Mouse (Mus musculus) macrophage (primary cell): ENCODE data around the gene Gm1043. TPM values are rescaled to one million over a fixed set of nuclear protein-coding genes. Genes with fewer than 3 reads are reported as not detected.

Source experiments
- H3K27ac ChIP-seq: fragments of 350-480 bp; formaldehyde crosslinking; 2 replicates; pipeline ENCODE4 v1.9.0; 2021
- H3K36me3 ChIP-seq: fragments of 350-480 bp; formaldehyde crosslinking; 2 replicates; pipeline ENCODE4 v1.9.0; 2021; ENCODE audit errors: inconsistent target
- H3K4me3 ChIP-seq: fragments of 350-480 bp; formaldehyde crosslinking; 2 replicates; pipeline ENCODE4 v1.9.0; 2021; ENCODE audit errors: inconsistent target
- H3K79me2 ChIP-seq: fragments of 350-480 bp; formaldehyde crosslinking; 2 replicates; pipeline ENCODE4 v1.9.0; 2021; ENCODE audit errors: inconsistent target
- WGBS: methylation state at CpG from one replicate; pipeline ENCODE4 v1.1.7; 2026; ENCODE audit warnings: inconsistent platforms; ENCODE audit not compliant: missing documents; 5-methylcytosine and 5-hydroxymethylcytosine counted together
- polyA plus RNA-seq: library from polyadenylated mRNA; stranded (reverse); fragments of 250-400 nt; gene quantifications from 3 replicates; pipeline ENCODE4 v1.2.4, GENCODE M21; 2018; ENCODE audit warnings: inconsistent platforms

The Gm1043 gene
- polyA plus RNA-seq, 1 experiment from 2014 or later, result not detected

DNA sequence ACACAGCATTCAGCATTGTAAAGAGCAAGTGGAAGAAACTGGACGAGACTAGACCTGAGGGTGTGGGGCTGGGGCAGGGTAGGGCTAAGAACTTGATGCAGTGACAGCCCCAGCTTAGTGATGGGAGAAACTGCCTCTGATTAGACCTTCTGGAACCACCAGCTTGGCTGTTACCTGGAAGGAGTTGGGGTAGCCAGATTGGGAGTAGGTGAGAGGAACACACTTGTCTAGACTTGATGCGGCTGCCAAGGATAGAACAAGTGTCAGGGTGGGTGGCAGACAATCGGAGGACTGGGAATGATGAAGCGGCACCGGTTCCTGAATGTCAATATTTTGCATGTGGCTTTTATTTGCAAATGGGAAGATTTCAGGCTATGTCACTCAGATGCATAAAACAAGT, 135.4 kb downstream of the Gm1043 start:
- Histone ChIP-seq H3K27ac (no peak overlapping the region), H3K36me3 (no peaks in the 10 kb centered on the region)

GRCm38 (mm10) chr5:37221563-37221962, 136.4 kb downstream of the Gm1043 start:
- no peaks in the 10 kb centered on the region for H3K79me2 ChIP-seq
- 68% methylated on average over 6 of the region's 6 CpGs for WGBS

More for the DNA sequence above, 135.4 kb downstream of the Gm1043 start:
- Histone ChIP-seq H3K4me3 (no peak overlapping the region), H3K79me2 (no peaks in the 10 kb centered on the region)
- WGBS, result 85% methylated on average over 5 of the region's 5 CpGs

DNA sequence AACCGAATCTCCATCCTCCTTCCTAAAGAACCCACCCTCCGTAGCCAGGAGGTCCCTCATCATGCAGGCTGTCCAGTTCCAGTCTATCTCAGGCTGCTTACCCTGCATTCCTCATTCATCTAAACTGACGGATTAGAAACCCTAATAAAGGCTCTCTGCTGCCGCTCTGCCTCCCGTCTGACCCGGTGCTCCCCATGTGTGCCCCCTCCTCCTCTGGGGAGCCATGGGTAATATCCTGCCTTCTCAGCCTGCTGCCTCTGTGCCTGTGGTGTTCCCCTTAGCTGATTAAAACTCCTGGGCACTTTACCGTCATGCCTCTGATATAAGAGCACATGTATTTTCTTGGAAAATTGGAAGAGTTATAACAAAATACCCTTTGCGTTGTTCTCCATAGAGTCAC, 137.1 kb downstream of the Gm1043 start:
- no peak overlapping the region for H3K27ac ChIP-seq
- H3K4me3 ChIP-seq, result no peak overlapping the region
- WGBS, result 85% methylated on average over 8 of the region's 8 CpGs
- H3K79me2 ChIP-seq, result no peaks in the 10 kb centered on the region
- no peaks in the 10 kb centered on the region for H3K36me3 ChIP-seq

More at GRCm38 (mm10) chr5:37221563-37221962, 136.4 kb downstream of the Gm1043 start:
- no peak overlapping the region for H3K4me3 ChIP-seq
- no peak overlapping the region for H3K27ac ChIP-seq
- H3K36me3 ChIP-seq, result no peaks in the 10 kb centered on the region

DNA sequence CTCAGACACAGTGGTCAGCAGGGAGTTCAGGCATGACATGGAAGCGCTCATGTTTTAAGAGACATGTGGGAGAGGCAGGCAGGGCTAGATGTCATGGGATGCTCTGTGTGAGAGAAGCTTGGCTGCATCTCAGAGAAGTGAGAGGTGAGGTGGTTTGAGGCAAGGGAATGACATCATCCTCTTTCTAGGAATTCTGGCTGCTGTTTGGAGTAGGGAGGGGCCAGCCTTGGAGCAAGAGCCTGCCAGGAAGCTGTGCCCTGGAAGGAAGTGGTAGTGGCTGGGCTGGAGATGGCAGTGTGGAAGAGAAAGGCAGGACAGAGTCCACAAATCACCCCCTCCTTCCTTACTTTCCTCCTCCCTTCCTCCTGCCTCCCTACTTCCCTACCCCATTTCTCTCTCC, 140.5 kb downstream of the Gm1043 start:
- Histone ChIP-seq H3K79me2 (no peaks in the 10 kb centered on the region), H3K4me3 (no peak overlapping the region), H3K27ac (no peak overlapping the region), H3K36me3 (no peaks in the 10 kb centered on the region)
- WGBS, result 86% methylated on average over 1 of the region's 1 CpGs

DNA sequence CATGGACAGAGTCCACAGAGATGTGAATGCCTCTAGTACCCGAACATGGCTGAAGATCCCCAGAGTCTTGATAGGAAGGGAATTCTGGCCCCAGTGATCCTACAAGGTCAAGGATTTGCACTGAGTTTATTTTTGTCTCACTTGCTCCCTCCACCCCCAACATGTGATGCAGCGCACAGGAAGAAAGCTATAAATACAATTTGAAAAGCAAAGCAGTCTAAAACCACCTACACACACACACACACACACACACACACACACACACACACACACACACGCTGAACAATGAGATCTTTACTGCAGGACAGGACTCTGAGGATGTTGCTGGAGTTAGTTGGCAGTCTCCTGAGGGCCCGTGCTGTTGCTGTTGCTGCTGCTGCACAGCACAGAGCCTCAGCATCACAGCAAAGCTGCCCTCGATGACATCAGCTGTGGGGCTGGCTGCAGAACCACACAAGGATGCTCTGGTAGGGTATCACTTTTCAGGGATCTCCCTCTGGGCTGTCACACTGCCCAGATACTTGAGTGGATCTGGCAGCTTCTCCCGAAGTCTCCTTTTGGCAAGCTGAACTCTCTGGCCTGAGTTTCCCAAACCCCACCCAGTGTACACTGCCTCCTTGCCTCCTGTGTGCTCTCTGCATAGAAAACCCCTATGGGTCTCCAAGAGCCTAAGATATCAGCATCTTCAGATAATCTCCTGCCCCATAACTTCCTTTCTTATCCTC, 142.9 kb downstream of the Gm1043 start:
- no peaks in the 10 kb centered on the region for H3K36me3 ChIP-seq
- 48% methylated on average over 6 of the region's 6 CpGs for WGBS

GRCm38 (mm10) chr5:37228894-37229293, 143.7 kb downstream of the Gm1043 start:
- 76% methylated on average over 7 of the region's 7 CpGs for whole genome bisulfite sequencing
- Histone ChIP-seq H3K36me3 (no peaks in the 10 kb centered on the region), H3K79me2 (no peaks in the 10 kb centered on the region), H3K4me3 (no peak overlapping the region), H3K27ac (no peak overlapping the region)

More for the DNA sequence above, 142.9 kb downstream of the Gm1043 start:
- no peak overlapping the region for H3K27ac ChIP-seq
- no peak overlapping the region for H3K4me3 ChIP-seq
- H3K79me2 ChIP-seq, result no peaks in the 10 kb centered on the region

DNA sequence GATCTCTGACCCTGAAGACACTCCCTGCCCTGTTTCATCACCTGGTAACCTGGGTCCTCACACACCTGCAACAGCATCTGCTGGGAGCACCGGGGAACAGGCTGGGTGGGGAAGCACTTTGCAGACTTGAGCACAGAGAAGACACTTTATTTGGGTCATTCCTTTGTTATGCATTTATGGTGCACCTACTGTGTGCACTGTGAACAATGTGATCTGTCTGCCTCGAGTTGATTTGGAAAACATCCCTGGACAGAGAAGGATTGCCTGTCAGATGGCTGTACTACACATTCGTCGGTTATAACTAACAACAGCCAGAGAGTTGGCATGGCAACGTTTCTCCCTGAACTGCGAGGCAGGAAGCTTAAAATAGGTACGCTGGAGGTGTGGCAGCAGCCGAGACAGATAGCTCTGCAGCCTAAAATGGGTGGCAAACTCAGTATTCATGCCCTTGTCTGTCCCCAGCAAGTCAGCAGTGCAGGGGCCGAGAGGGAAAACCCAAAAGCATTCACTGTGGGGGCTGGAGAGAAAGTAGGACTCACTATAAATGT, 147.9 kb downstream of the Gm1043 start:
- no peaks in the 10 kb centered on the region for H3K79me2 ChIP-seq
- H3K4me3 ChIP-seq, result no peak overlapping the region
- no peaks in the 10 kb centered on the region for H3K36me3 ChIP-seq
- no peak overlapping the region for H3K27ac ChIP-seq
- 36% methylated on average over 9 of the region's 9 CpGs for WGBS

DNA sequence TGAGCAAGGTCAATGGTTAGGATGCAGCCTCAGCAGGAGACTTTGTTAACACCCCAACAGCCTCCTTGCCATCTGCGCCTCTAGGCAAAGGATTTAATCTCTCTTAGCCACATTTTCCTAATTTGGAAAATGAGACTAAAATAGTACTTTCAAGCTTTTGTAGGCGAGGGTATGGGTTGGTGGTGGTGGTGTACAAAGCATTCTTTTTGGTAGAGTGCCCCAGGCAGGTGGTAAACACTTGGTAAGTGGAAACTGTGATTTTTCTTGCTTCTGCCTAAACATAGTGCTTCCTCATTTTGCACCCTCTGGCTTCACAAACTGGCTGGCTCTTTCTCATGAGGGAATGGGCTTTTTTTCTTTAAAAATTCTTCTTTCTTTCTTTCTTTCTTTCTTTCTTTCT, 153.5 kb downstream of the Gm1043 start:
- Histone ChIP-seq H3K4me3 (no peak overlapping the region), H3K79me2 (no peaks in the 10 kb centered on the region), H3K27ac (no peak overlapping the region), H3K36me3 (no peaks in the 10 kb centered on the region)
- 38% methylated on average over 2 of the region's 2 CpGs for WGBS

- Histone ChIP-seq H3K4me3 (no peak overlapping the region), H3K36me3 (no peaks in the 10 kb centered on the region), H3K27ac (no peak overlapping the region), H3K79me2 (no peaks in the 10 kb centered on the region)
- 10% methylated on average over 5 of the region's 5 CpGs for WGBS
Measured at GRCm38 (mm10) chr5:37240550-37240949, 155.4 kb downstream of the Gm1043 start.

GRCm38 (mm10) chr5:37241224-37241623, 156.1 kb downstream of the Gm1043 start:
- Histone ChIP-seq H3K36me3 (no peaks in the 10 kb centered on the region), H3K79me2 (no peaks in the 10 kb centered on the region), H3K27ac (no peak overlapping the region), H3K4me3 (no peak overlapping the region)
- WGBS, result 16% methylated on average over 9 of the region's 9 CpGs

DNA sequence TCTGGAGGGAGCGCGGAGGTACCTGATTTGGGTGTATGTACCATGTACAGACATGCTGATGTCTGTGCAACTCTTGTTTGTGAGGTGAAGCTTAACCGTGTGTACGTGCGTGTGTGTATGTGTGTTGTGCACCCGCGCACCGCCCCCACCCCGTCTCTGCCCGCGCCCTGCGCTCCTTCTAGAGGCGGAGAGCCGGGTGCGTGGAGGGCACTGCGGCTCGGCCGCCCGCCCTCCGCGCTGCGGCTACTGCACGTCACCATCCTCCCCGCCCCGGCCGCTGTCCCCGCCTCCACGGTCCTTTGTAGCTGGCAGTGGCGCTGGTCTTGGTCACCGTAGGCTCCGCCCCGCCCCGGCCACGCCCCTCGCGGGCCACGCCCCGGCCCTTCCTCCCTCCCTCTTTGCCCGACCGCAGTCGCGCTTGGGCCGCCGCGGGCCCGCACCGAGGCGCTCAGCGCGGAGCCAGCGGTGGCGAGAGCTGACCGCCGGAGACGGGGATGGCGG, 156.5 kb downstream of the Gm1043 start, which contains the start of gene Crmp1:
Gene Crmp1 (plus strand): TSS at position 290 of the 501 bp plus-strand sequence.
- 3% methylated on average over 49 of the region's 56 CpGs for WGBS
- Histone ChIP-seq H3K79me2 (no peaks in the 10 kb centered on the region), H3K36me3 (no peaks in the 10 kb centered on the region), H3K4me3 (no peak within 1 kb of the TSS), H3K27ac (no peak within 1 kb of the TSS)

GRCm38 (mm10) chr5:37242360-37243168, 157.4 kb downstream of the Gm1043 start:
- no peak overlapping the region for H3K4me3 ChIP-seq

GRCm38 (mm10) chr5:37243169-37243886, 158.2 kb downstream of the Gm1043 start:
- Histone ChIP-seq H3K36me3 (no peaks in the 10 kb centered on the region), H3K27ac (no peak overlapping the region), H3K79me2 (no peaks in the 10 kb centered on the region), H3K4me3 (no peak overlapping the region)
- WGBS, result 7% methylated on average over 19 of the region's 19 CpGs

More at GRCm38 (mm10) chr5:37242360-37243168, 157.4 kb downstream of the Gm1043 start:
- 21% methylated on average over 44 of the region's 44 CpGs for WGBS
- no peaks in the 10 kb centered on the region for H3K36me3 ChIP-seq
- H3K27ac ChIP-seq, result no peak overlapping the region
- no peaks in the 10 kb centered on the region for H3K79me2 ChIP-seq

DNA sequence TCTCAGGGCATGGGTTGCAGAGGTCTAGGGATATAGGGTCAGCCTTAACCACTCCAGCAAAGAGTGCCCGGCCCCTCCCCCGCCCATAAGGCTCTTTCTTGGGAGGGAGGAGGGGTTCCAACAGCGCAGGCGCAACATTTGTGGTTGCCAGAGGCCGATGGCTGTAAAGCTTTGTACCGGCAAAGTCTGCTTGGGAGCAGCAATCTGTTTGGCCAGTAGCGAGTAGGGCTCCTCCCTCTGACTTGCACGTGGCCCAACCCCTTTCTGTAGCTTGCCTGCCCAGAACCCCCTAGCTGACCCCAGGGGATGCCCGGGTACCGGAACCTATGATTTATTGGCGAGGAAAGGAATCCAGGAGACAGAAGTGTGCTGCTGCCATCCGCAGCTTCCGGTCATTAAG, 159.0 kb downstream of the Gm1043 start:
- Histone ChIP-seq H3K79me2 (no peaks in the 10 kb centered on the region), H3K27ac (no peak overlapping the region), H3K4me3 (no peak overlapping the region), H3K36me3 (no peaks in the 10 kb centered on the region)
- WGBS, result 5% methylated on average over 13 of the region's 13 CpGs
